Mouse (Mus musculus) spleen, adult 2 months (tissue): ENCODE measurements around the gene Epha4. TPM values are rescaled to one million over a fixed set of nuclear protein-coding genes. Genes with fewer than 3 reads are reported as not detected.

Source experiments
- DNase-seq, 2 experiments: peaks; one replicate each; pipeline versions ENCODE4 v3.0.0 to v3.0.0-alpha.2; 2012 to 2021; ENCODE audit warnings: low spot score in 2 of 2, low read depth in 1 of 2
- H3K27ac ChIP-seq: fragments of 200-500 bp; 2 replicates; pipeline ENCODE4 v1.5.1; 2012; ENCODE audit warnings: low read length, inconsistent platforms; ENCODE audit not compliant: insufficient read depth
- H3K27me3 ChIP-seq: fragments of 200-500 bp; 2 replicates; pipeline ENCODE4 v1.6.1; 2012; ENCODE audit warnings: mild to moderate bottlenecking, moderate library complexity, low read length, inconsistent platforms; ENCODE audit not compliant: control insufficient read depth, insufficient read depth
- H3K36me3 ChIP-seq: fragments of 200-500 bp; 2 replicates; pipeline ENCODE4 v1.6.1; 2012; ENCODE audit warnings: mild to moderate bottlenecking, low read length, inconsistent platforms; ENCODE audit not compliant: control insufficient read depth, insufficient read depth
- H3K4me1 ChIP-seq: fragments of 200-500 bp; 2 replicates; pipeline ENCODE4 v1.6.1; 2011; ENCODE audit warnings: inconsistent platforms; ENCODE audit not compliant: control insufficient read depth, insufficient read depth, insufficient read length
- H3K4me3 ChIP-seq: fragments of 200-500 bp; 2 replicates; pipeline ENCODE4 v1.5.1; 2011; ENCODE audit warnings: mild to moderate bottlenecking, inconsistent platforms; ENCODE audit not compliant: insufficient read depth, insufficient read length; ENCODE audit errors: extremely low read depth
- CTCF ChIP-seq: fragments of 200-500 bp; IDR thresholded peaks from 2 replicates; pipeline ENCODE4 v1.5.1; 2011; ENCODE audit warnings: mild to moderate bottlenecking, inconsistent platforms; ENCODE audit not compliant: insufficient read depth, insufficient read length, insufficient replicate concordance; ENCODE audit errors: extremely low read depth
- POLR2A ChIP-seq: fragments of 200-500 bp; IDR thresholded peaks from 2 replicates; pipeline ENCODE4 v1.6.1; 2011; ENCODE audit warnings: low read depth, low read length, inconsistent platforms
- WGBS: fragments of 180-500 bp; shearing (Covaris S2); methylation state at CpG from one replicate; pipeline ENCODE4 v1.1.7; 2018; 5-methylcytosine and 5-hydroxymethylcytosine counted together
- polyA plus RNA-seq: library from polyadenylated mRNA; depleted of rRNA; stranded (reverse); fragments of >200 nt; gene quantifications from 2 replicates; pipeline ENCODE4 v1.2.3, GENCODE M21; 2012; rRNA removed

Gene Epha4
- 0.36 and 0.66 TPM in 2 replicates for polyA plus RNA-seq

- 2% methylated on average over 40 of the region's 40 CpGs for WGBS
- Histone ChIP-seq H3K27me3 (no peaks in the 10 kb centered on the region; the same call in 1 of the 2 replicates), H3K27ac (no peak within 1 kb of the TSS), H3K4me1 (no peaks in the 10 kb centered on the region), H3K4me3 (peak within 1 kb of the TSS; percentile 20), H3K36me3 (no peaks in the 10 kb centered on the region)
- TF ChIP-seq CTCF, result no peak
- TF ChIP-seq POLR2A, result no peak
- DNase-seq, result peak in 1 of 2 experiments; percentile 18
These were observed at the start of gene Epha4 for GRCm38 (mm10) chr1:77514963-77515650. Gene Epha4 (minus strand): TSS chr1:77515088.

DNA sequence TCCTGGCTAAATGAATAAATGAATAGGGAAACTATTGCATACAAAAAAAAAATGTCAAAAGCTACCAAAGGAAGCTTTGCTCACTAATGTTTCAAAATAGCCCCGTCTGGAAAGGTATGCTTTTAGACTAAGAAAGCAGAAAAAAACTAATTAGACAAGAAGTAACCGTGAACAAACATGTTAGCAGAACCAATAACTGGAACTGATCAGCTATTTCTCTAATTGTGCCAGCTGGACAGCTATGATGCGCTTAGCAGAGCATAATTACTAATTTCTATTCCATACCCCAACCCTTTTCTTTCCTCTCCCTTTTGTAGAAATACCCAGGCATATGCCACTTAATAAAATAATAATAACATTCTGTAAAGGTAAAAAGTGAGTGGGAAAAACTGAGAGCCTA is 41.3 kb upstream of the Epha4 start:
- Histone ChIP-seq H3K27ac (no peak overlapping the region), H3K4me3 (no peak overlapping the region), H3K36me3 (no peaks in the 10 kb centered on the region), H3K4me1 (no peaks in the 10 kb centered on the region), H3K27me3 (no peaks in the 10 kb centered on the region)
- no peak for DNase-seq
- 77% methylated on average over 3 of the region's 3 CpGs for WGBS
- no peak for TF ChIP-seq CTCF
- TF ChIP-seq POLR2A, result no peak

DNA sequence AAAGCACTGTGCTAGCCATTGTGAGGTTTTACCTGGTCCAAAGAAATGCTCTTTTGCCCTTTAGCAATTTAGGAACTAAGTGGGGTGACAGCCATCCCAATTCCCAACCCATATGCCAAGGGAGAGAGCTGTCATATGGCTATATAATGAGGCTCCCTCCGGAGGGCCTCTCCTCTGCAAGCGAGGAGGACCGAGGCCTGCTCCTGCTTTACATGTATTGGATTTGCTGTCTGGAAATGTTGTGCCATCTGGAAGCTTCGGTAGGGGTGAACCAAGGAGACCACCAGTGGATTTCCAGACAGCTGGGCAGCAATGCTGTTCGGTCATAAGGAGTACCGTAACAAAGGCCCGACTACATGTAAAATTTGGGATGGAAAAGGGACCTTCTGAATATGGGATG is 37.0 kb upstream of the Epha4 start:
- Histone ChIP-seq H3K4me1 (no peaks in the 10 kb centered on the region), H3K27ac (no peak overlapping the region), H3K4me3 (no peak overlapping the region), H3K36me3 (no peaks in the 10 kb centered on the region), H3K27me3 (no peaks in the 10 kb centered on the region)
- DNase-seq, result no peak
- no peak for TF ChIP-seq POLR2A
- no peak for TF ChIP-seq CTCF
- 91% methylated on average over 7 of the region's 7 CpGs for WGBS

DNA sequence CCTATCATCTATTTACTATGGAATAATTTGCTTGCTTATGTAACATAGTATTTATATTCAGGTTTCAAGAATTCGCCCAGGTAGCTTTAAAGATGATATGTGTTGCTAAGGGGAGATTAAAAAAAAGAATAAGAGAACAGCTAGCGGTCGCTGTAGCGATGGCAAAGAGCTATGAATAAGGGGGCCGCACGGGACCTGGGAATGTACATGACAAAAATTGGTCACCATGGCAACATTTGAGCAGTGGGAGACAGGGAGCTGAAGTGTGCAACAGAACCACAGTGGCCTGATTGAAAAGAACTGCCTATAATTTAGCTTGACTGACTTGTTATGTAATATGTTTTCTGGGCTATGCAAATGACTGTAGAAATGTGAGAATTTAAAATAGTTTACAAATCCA is 30.8 kb upstream of the Epha4 start:
- Histone ChIP-seq H3K4me3 (no peak overlapping the region), H3K27me3 (no peaks in the 10 kb centered on the region), H3K27ac (no peak overlapping the region), H3K36me3 (no peaks in the 10 kb centered on the region), H3K4me1 (no peaks in the 10 kb centered on the region)
- no peak for DNase-seq
- WGBS, result 81% methylated on average over 6 of the region's 6 CpGs
- TF ChIP-seq POLR2A (no peak), CTCF (no peak)

DNA sequence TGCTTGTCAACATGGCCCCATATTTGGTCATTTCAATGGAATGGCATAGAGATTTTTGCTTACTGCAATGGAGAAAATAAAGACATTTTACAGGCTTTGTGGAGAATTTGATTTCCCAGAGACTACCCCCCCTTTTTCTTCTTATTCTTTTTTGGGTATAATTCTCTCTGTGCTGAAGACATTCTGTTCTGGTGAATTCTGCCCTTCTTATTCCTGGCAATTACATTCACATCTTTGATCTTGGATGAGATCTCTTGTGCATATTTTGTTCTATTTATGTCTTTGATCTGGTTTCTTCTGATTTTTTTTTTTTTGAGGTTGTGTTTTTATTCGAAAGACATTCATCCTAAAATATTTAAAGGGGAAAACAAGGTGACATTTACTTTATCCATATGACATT is 30.1 kb upstream of the Epha4 start:
- DNase-seq, result no peak
- no peak overlapping the region for H3K4me3 ChIP-seq
- 86% methylated on average over 1 of the region's 1 CpGs for WGBS
- no peaks in the 10 kb centered on the region for H3K4me1 ChIP-seq
- H3K36me3 ChIP-seq, result no peaks in the 10 kb centered on the region
- no peak overlapping the region for H3K27ac ChIP-seq
- TF ChIP-seq POLR2A (no peak), CTCF (no peak)
- no peaks in the 10 kb centered on the region for H3K27me3 ChIP-seq

DNA sequence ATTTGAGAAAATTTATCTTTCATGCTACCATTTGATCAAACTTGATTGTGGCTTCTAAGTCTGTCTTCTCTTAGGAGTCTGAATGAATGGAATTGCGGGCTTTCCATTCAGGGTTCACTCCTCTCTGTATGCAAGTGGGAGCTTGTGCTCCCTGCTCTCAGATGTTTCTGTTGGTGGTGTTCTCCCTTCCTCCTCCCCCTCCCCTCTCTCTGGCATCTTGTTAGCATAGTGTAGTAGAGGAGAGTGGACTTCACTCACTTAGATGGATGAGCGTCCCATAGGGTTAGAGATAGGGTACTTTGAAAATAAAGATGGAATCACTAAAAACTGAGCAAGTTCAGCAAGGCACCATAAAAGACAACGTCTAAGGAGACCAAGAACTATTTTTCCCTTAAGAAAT is 29.4 kb upstream of the Epha4 start:
- H3K27ac ChIP-seq, result no peak overlapping the region
- TF ChIP-seq CTCF, result no peak
- no peak for TF ChIP-seq POLR2A
- DNase-seq, result no peak
- no peak overlapping the region for H3K4me3 ChIP-seq
- H3K4me1 ChIP-seq, result no peaks in the 10 kb centered on the region
- no peaks in the 10 kb centered on the region for H3K27me3 ChIP-seq
- 59% methylated on average over 3 of the region's 3 CpGs for WGBS
- no peaks in the 10 kb centered on the region for H3K36me3 ChIP-seq

DNA sequence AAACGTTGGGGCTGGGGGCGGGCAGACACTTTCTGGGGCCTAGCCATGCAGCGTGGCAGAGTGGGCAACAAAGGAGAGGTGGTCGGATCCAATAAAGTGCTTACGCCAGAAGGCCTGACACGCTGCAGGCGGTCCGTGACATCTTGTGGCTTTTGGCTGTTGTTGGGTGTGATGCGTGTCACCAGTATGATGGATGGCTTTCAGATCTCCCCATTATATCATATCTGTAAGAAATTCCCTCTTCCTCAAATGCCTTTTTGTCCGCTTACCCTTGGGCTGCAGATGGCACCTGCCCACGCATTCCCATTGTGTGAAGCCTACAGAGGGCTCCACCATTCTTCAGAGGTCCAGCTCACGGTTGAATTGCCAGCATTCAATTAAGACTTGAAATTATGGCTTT is 25.1 kb upstream of the Epha4 start:
- WGBS, result 89% methylated on average over 12 of the region's 12 CpGs
- TF ChIP-seq POLR2A (no peak), CTCF (no peak)
- Histone ChIP-seq H3K27me3 (no peaks in the 10 kb centered on the region), H3K36me3 (no peaks in the 10 kb centered on the region), H3K27ac (no peak overlapping the region), H3K4me1 (no peaks in the 10 kb centered on the region), H3K4me3 (no peak overlapping the region)
- DNase-seq, result no peak
